Mouse (Mus musculus): ENCODE data around the gene Gpm6b.

- TF ChIP-seq CTCF (IDR thresholded peaks at IDR 0.05; ENCODE audit: borderline replicate concordance, insufficient read depth, low read depth, low read length) (no peak), POLR2A (IDR thresholded peaks at IDR 0.05; ENCODE audit: borderline replicate concordance, insufficient read depth, low read length) (no peak)
Measured at GRCm38 (mm10) chrX:166214576-166214975, 24.1 kb upstream of the Gpm6b start.
